Mouse (Mus musculus): ENCODE measurements around the gene Sapcd1. TPM values are rescaled to one million over a fixed set of nuclear protein-coding genes. Genes with fewer than 3 reads are reported as not detected.

Gene Sapcd1
- polyA plus RNA-seq (2011; ENCODE audit: insufficient read depth, insufficient read length, low replicate concordance, missing spikeins) = 18.9 and 31.7 TPM in 2 replicates

DNA sequence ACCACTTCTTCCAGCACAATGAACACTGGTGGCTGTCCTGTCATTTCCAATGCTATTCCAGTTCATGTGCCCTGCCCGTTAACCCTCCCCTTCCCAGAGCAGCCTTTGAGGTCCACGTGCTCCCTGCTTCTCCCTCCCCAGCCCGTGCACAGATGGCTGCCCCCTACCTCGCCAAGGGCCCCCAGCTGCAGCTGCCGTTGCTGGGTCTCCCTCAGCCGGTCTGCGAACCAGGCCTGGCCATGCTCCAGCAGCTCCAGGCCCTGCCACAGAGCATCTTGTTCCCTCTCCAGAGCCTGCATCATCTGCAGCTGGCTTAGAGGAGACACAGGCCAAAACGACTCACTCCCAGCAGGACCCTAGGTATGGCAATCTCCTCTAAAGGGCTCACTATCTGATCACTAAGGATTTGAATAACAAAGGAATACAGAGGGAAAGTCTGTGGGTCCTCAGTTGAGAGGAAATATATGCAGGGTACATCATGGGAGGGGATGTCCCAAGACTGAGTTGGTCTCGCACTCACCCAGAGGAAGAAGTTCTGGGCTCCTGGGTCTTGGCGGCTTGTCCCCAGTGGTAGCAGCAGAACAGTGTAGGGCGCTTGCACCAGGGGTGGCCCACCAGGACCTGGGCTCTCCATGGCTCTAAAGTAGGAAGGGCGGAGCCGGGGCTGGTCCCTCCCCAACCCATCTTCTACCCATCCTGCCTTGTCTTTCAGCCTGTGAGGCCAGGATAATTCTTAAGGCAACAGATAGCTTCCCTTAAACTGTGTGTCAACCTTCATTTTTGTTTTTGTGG is at the start of gene Sapcd1:
Gene Sapcd1, minus strand, starts transcription at position 740 of the 792 bp plus-strand sequence.
- peaks cover 9% of the 10 kb centered on the region for H3K4me1 ChIP-seq (ENCODE audit: control insufficient read depth, insufficient read depth, low read length)
- no peak within 1 kb of the TSS for H3K4me3 ChIP-seq (replicated peaks; ENCODE audit: control insufficient read depth, low read depth, low read length)
- 39% methylated on average over 13 of the region's 13 CpGs for WGBS
- peak within 1 kb of the TSS; percentile 21 for H3K27ac ChIP-seq (ENCODE audit: control insufficient read depth, insufficient read depth, low read depth, low read length, poor library complexity)
- TF ChIP-seq CTCF (IDR thresholded peaks at IDR 0.05; ENCODE audit: control insufficient read depth, insufficient read depth, low read length) (no peak), POLR2A (IDR thresholded peaks at IDR 0.05; ENCODE audit: borderline replicate concordance, control insufficient read depth, low read depth, low read length) (no peak; the same call in 1 of the 2 replicates)

- Histone ChIP-seq H3K4me1 (ENCODE audit: control insufficient read depth, insufficient read depth, low read length) (peaks cover 5% of the 10 kb centered on the region; the same call in 1 of the 2 replicates), H3K4me3 (replicated peaks; ENCODE audit: control insufficient read depth, low read depth, low read length) (no peak overlapping the region), H3K27ac (ENCODE audit: control insufficient read depth, insufficient read depth, low read depth, low read length, poor library complexity) (no peak overlapping the region)
- TF ChIP-seq CTCF (IDR thresholded peaks at IDR 0.05; ENCODE audit: control insufficient read depth, insufficient read depth, low read length) (no peak), POLR2A (IDR thresholded peaks at IDR 0.05; ENCODE audit: borderline replicate concordance, control insufficient read depth, low read depth, low read length) (no peak)
- WGBS = 11% methylated on average over 2 of the region's 2 CpGs
Measured at GRCm38 (mm10) chr17:35077285-35077684, 49.5 kb upstream of the Sapcd1 start.

DNA sequence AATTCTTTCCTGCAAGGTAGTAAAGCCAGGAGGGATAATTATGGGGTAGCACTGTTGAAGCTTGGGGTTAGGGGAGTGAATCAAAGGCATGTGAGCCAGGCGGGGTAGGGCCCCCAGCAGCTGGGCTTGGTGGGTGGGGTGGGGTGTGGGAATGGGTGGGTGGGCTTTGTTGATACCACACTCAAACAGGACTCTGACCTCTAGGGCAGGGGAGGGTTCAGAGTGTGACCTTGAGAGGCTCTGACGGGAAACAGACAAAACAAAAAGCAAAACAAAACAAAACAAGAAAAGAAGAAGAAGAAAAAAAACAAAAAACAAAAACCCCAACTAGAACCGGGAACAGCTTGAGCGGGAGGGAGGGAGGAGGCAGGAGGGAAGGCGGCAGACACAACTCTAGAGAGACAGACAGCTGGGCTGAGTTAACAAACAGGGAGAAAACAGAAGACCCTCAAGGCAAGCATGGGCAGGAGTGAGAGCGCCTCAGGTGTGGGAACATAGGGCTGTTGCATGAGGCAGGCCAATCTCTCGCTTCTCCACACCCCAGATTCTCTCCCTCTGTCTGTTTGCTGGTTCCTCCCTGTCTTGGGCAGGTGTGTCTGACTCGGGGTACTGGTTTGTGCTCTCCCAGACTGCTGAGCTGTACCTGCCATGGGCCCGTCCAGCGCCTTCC is 48.8 kb upstream of the Sapcd1 start, which contains the start of gene Ly6g6e:
Gene Ly6g6e, plus strand, starts transcription at position 396 of the 670 bp plus-strand sequence.
- TF ChIP-seq CTCF (IDR thresholded peaks at IDR 0.05; ENCODE audit: control insufficient read depth, insufficient read depth, low read length) = no peak
- TF ChIP-seq POLR2A (IDR thresholded peaks at IDR 0.05; ENCODE audit: borderline replicate concordance, control insufficient read depth, low read depth, low read length) = no peak
- Histone ChIP-seq H3K4me3 (replicated peaks; ENCODE audit: control insufficient read depth, low read depth, low read length) (peak within 1 kb of the TSS; percentile 4), H3K4me1 (ENCODE audit: control insufficient read depth, insufficient read depth, low read length) (peaks cover 5% of the 10 kb centered on the region; the same call in 1 of the 2 replicates), H3K27ac (ENCODE audit: control insufficient read depth, insufficient read depth, low read depth, low read length, poor library complexity) (no peak within 1 kb of the TSS)
- 63% methylated on average over 10 of the region's 10 CpGs for WGBS

DNA sequence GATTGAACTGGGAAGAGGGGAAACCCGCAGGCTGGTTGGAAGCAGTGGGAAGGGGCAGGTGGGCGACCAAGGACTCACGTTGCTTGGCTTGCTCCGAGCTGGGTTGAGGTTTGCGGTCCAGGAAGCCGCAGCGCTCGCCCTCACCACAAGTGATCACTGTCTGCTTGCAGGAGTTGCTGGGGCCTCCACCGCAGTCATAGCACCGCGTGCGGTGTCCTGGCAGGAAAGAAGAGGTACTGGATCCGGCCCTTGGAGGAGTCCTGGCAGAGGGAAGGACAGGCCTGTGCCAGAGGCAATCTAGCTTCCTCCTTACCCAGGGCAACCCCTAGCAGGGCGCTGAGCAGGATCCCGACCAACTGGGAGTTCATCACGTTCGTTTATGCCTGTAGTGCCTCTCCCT is 46.3 kb upstream of the Sapcd1 start:
- H3K27ac ChIP-seq (ENCODE audit: control insufficient read depth, insufficient read depth, low read depth, low read length, poor library complexity) = no peak overlapping the region
- TF ChIP-seq CTCF (IDR thresholded peaks at IDR 0.05; ENCODE audit: control insufficient read depth, insufficient read depth, low read length) (no peak), POLR2A (IDR thresholded peaks at IDR 0.05; ENCODE audit: borderline replicate concordance, control insufficient read depth, low read depth, low read length) (no peak)
- H3K4me1 ChIP-seq (ENCODE audit: control insufficient read depth, insufficient read depth, low read length) = peaks cover 5% of the 10 kb centered on the region; the same call in 1 of the 2 replicates
- WGBS = 4% methylated on average over 17 of the region's 17 CpGs
- H3K4me3 ChIP-seq (replicated peaks; ENCODE audit: control insufficient read depth, low read depth, low read length) = no peak overlapping the region

DNA sequence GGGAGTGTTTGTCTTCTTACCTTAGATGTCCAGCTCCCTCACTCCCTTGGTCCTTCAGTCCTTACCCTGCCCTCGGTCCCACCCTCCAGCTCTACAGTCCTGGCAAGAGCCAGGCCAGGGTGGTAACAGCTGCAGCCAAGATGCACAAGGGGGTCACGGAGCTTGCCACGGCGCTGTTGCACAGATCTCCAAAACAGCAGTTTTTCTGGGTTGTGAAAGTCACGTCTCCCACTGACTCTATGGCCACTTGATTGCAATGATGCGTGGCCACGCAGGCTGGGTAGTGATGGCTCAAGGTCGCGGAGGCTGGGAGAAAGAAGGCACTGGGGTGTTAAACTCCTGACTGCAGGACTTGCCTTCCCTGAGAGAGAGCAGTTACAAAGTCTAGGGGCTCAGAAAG is 43.6 kb upstream of the Sapcd1 start:
- TF ChIP-seq CTCF (IDR thresholded peaks at IDR 0.05; ENCODE audit: control insufficient read depth, insufficient read depth, low read length) (no peak), POLR2A (IDR thresholded peaks at IDR 0.05; ENCODE audit: borderline replicate concordance, control insufficient read depth, low read depth, low read length) (no peak)
- Histone ChIP-seq H3K27ac (ENCODE audit: control insufficient read depth, insufficient read depth, low read depth, low read length, poor library complexity) (no peak overlapping the region), H3K4me1 (ENCODE audit: control insufficient read depth, insufficient read depth, low read length) (no peaks in the 10 kb centered on the region), H3K4me3 (replicated peaks; ENCODE audit: control insufficient read depth, low read depth, low read length) (no peak overlapping the region)
- WGBS = 79% methylated on average over 9 of the region's 9 CpGs

GRCm38 (mm10) chr17:35070556-35071229 is 42.9 kb upstream of the Sapcd1 start:
- no peaks in the 10 kb centered on the region for H3K4me1 ChIP-seq (ENCODE audit: control insufficient read depth, insufficient read depth, low read length)
- no peak overlapping the region for H3K4me3 ChIP-seq (replicated peaks; ENCODE audit: control insufficient read depth, low read depth, low read length)
- WGBS = 35% methylated on average over 6 of the region's 6 CpGs
- TF ChIP-seq CTCF (IDR thresholded peaks at IDR 0.05; ENCODE audit: control insufficient read depth, insufficient read depth, low read length) (no peak), POLR2A (IDR thresholded peaks at IDR 0.05; ENCODE audit: borderline replicate concordance, control insufficient read depth, low read depth, low read length) (no peak)
- H3K27ac ChIP-seq (ENCODE audit: control insufficient read depth, insufficient read depth, low read depth, low read length, poor library complexity) = no peak overlapping the region

DNA sequence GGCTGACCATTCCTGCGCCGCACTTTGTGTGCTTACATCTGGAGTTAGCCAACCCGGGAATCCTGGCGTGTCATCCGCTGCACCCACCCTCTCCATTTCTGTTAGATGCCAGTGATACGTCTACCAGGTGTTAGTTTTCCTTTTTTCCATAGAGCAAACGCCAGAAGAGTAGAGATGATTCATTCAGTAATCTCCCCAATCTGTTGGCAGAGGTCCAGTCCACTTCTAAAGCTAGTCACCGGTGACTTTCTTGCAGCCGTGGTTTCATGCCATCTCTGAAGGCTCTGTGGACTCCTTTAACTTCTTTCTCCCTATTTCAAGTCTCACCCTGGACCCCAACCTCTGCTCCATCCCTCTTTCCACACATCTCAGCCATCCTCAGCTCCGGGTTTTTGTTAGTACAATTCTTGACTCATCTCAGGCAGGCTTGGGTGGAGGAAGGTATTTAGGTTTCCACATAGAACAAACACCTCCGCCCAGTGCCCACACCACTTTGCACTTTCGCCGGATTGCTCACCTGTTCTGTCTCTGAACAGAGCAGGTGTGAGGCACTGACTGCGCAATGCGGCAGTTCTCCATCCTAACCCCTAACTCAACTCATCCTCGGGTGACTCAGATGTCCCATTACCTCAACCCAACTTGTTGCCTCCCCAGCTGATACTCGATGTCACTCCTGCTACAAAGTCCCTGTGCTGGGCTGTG is 40.5 kb upstream of the Sapcd1 start:
- Histone ChIP-seq H3K27ac (ENCODE audit: control insufficient read depth, insufficient read depth, low read depth, low read length, poor library complexity) (no peak overlapping the region), H3K4me1 (ENCODE audit: control insufficient read depth, insufficient read depth, low read length) (no peaks in the 10 kb centered on the region; the same call in 1 of the 2 replicates), H3K4me3 (replicated peaks; ENCODE audit: control insufficient read depth, low read depth, low read length) (no peak overlapping the region)
- WGBS = 70% methylated on average over 17 of the region's 17 CpGs
- no peak for TF ChIP-seq POLR2A (IDR thresholded peaks at IDR 0.05; ENCODE audit: borderline replicate concordance, control insufficient read depth, low read depth, low read length)
- TF ChIP-seq CTCF (IDR thresholded peaks at IDR 0.05; ENCODE audit: control insufficient read depth, insufficient read depth, low read length) = no peak

Measured in bone marrow, adult 2 months (tissue).